Mouse (Mus musculus) myocyte (in vitro differentiated cells): Measurements from ENCODE around the gene Mafk. TPM values are rescaled to one million over a fixed set of nuclear protein-coding genes. Genes with fewer than 3 reads are reported as not detected.

ENCODE experiments used
- H3K27me3 ChIP-seq: one replicate; pipeline ENCODE4 v1.6.1; 2011; ENCODE audit not compliant: control insufficient read depth, insufficient read depth, insufficient read length
- H3K36me3 ChIP-seq: one replicate; pipeline ENCODE4 v1.6.1; 2011; ENCODE audit not compliant: control insufficient read depth, insufficient read depth
- H3K4me2 ChIP-seq: one replicate; pipeline ENCODE4 v1.6.1; 2011; ENCODE audit warnings: low read depth, control low read depth
- H3K4me3 ChIP-seq: one replicate; pipeline ENCODE4 v1.5.1; 2011; ENCODE audit warnings: mild to moderate bottlenecking, control low read depth, moderate library complexity
- H3K79me2 ChIP-seq: one replicate; pipeline ENCODE4 v1.6.1; 2011; ENCODE audit not compliant: control insufficient read depth, insufficient read depth
- H3ac ChIP-seq: one replicate; pipeline ENCODE4 v1.6.1; 2011; ENCODE audit not compliant: control insufficient read depth, insufficient read length
- CEBPB ChIP-seq: IDR thresholded peaks from 2 replicates; pipeline ENCODE4 v1.6.1; 2011; ENCODE audit warnings: mild to moderate bottlenecking, moderate library complexity; ENCODE audit not compliant: poor library complexity, insufficient read depth, severe bottlenecking
- E2F4 ChIP-seq: IDR thresholded peaks from one replicate; pipeline ENCODE4 v1.6.1; 2011; ENCODE audit warnings: mild to moderate bottlenecking, control low read depth, moderate library complexity; ENCODE audit not compliant: insufficient read depth
- MAX ChIP-seq: IDR thresholded peaks from one replicate; pipeline ENCODE4 v1.6.1; 2011; ENCODE audit warnings: low read depth, mild to moderate bottlenecking, control low read depth
- MYOD1 ChIP-seq, 3 experiments: IDR thresholded peaks; one replicate each; pipeline ENCODE4 v1.6.1; 2011; ENCODE audit warnings: control low read depth in 2 of 3, low read depth in 2 of 3, mild to moderate bottlenecking in 2 of 3, moderate library complexity in 1 of 3; ENCODE audit not compliant: insufficient read length in 2 of 3, control insufficient read depth in 1 of 3
- MYOG ChIP-seq, 3 experiments: IDR thresholded peaks; one replicate each; pipeline ENCODE4 v1.6.1; 2011; ENCODE audit warnings: control low read depth in 2 of 3, low read depth in 2 of 3, mild to moderate bottlenecking in 2 of 3; ENCODE audit not compliant: insufficient read length in 2 of 3, control insufficient read depth in 1 of 3, insufficient read depth in 1 of 3
- POLR2A ChIP-seq: IDR thresholded peaks from one replicate; pipeline ENCODE4 v1.6.1; 2011; ENCODE audit warnings: low read depth, mild to moderate bottlenecking, control low read depth, moderate library complexity; ENCODE audit not compliant: insufficient read length
- POLR2AphosphoS2 ChIP-seq: IDR thresholded peaks from one replicate; pipeline ENCODE4 v1.6.1; 2011; ENCODE audit warnings: low read depth, control low read depth; ENCODE audit not compliant: insufficient read length
- REST ChIP-seq: IDR thresholded peaks from one replicate; pipeline ENCODE4 v1.6.1; 2011; ENCODE audit warnings: mild to moderate bottlenecking, control low read depth, moderate library complexity; ENCODE audit not compliant: insufficient read depth, insufficient read length
- SRF ChIP-seq: IDR thresholded peaks from one replicate; pipeline ENCODE4 v1.6.1; 2011; ENCODE audit warnings: low read depth; ENCODE audit not compliant: control insufficient read depth, insufficient read length
- TCF12 ChIP-seq: IDR thresholded peaks from one replicate; pipeline ENCODE4 v1.6.1; 2011; ENCODE audit warnings: mild to moderate bottlenecking, control low read depth; ENCODE audit not compliant: poor library complexity, insufficient read depth, severe bottlenecking
- TCF3 ChIP-seq: IDR thresholded peaks from one replicate; pipeline ENCODE4 v1.6.1; 2011; ENCODE audit warnings: low read depth, control low read depth; ENCODE audit not compliant: insufficient read length
- USF1 ChIP-seq: IDR thresholded peaks from one replicate; pipeline ENCODE4 v1.6.1; 2011; ENCODE audit warnings: low read depth, mild to moderate bottlenecking, control low read depth, moderate library complexity
- polyA plus RNA-seq: library from polyadenylated mRNA; unstranded; fragments of >200 nt; fragmentation: generic; extraction: Trizol; gene quantifications from one replicate; pipeline ENCODE4 v1.2.1, GENCODE M21; 2012; ENCODE audit warnings: missing spikeins

Mafk gene
- polyA plus RNA-seq, 1 experiment = 19.8 TPM

GRCm38 (mm10) chr5:139768216-139768615 lies 23.1 kb upstream of the Mafk start:
- peak in 1 of 3 experiments; percentile 40 for TF ChIP-seq MYOD1 (IDR thresholded peaks at IDR 0.05; ENCODE audit: control insufficient read depth in 1 of 3, insufficient read length in 2 of 3, low read depth in 2 of 3)
- no peak for TF ChIP-seq CEBPB
- TF ChIP-seq POLR2A = no peak
- peak in 2 of 3 experiments; percentile 54 to 68 for TF ChIP-seq MYOG (IDR thresholded peaks at IDR 0.05; ENCODE audit: control insufficient read depth in 1 of 3, insufficient read depth in 1 of 3, insufficient read length in 2 of 3, low read depth in 2 of 3)
- Histone ChIP-seq H3K36me3 (no peaks in the 10 kb centered on the region), H3K79me2 (no peaks in the 10 kb centered on the region), H3K27me3 (no peaks in the 10 kb centered on the region), H3K4me3 (no peak overlapping the region), H3ac (no peak overlapping the region), H3K4me2 (no peak overlapping the region)

- H3K36me3 ChIP-seq = no peaks in the 10 kb centered on the region
- H3K4me3 ChIP-seq = peak within 1 kb of the TSS; percentile 55
- H3ac ChIP-seq = peak within 1 kb of the TSS; percentile 25
- TF ChIP-seq SRF = no peak
- TF ChIP-seq POLR2AphosphoS2 = peak; percentile 63
- peak in 1 of 3 experiments; percentile 12 for TF ChIP-seq MYOG (IDR thresholded peaks at IDR 0.05; ENCODE audit: control insufficient read depth in 1 of 3, insufficient read depth in 1 of 3, insufficient read length in 2 of 3, low read depth in 2 of 3)
- peak; percentile 73 for TF ChIP-seq POLR2A
- peaks cover 10% of the 10 kb centered on the region for H3K79me2 ChIP-seq
- H3K27me3 ChIP-seq = no peaks in the 10 kb centered on the region
- H3K4me2 ChIP-seq = peak within 1 kb of the TSS; percentile 79
Observed at GRCm38 (mm10) chr5:139775216-139775926, 15.9 kb upstream of the Mafk start, which contains the start of gene Ints1. Ints1 (minus strand) TSS chr5:139775674.

- no peak overlapping the region for H3ac ChIP-seq
- H3K27me3 ChIP-seq = no peaks in the 10 kb centered on the region
- peaks cover 10% of the 10 kb centered on the region for H3K79me2 ChIP-seq
- no peak overlapping the region for H3K4me2 ChIP-seq
- H3K36me3 ChIP-seq = no peaks in the 10 kb centered on the region
- no peak overlapping the region for H3K4me3 ChIP-seq
- TF ChIP-seq MYOG (IDR thresholded peaks at IDR 0.05; ENCODE audit: control insufficient read depth in 1 of 3, insufficient read depth in 1 of 3, insufficient read length in 2 of 3, low read depth in 2 of 3) (peak in 2 of 3 experiments; percentile 84 to 90), SRF (no peak), MAX (no peak), MYOD1 (IDR thresholded peaks at IDR 0.05; ENCODE audit: control insufficient read depth in 1 of 3, insufficient read length in 2 of 3, low read depth in 2 of 3) (peak in 2 of 3 experiments; percentile 85 to 97), POLR2AphosphoS2 (no peak), TCF3 (peak; percentile 64), REST (no peak), CEBPB (no peak)
Observed at GRCm38 (mm10) chr5:139776966-139777365, 14.3 kb upstream of the Mafk start.

GRCm38 (mm10) chr5:139781406-139781805 lies 9.9 kb upstream of the Mafk start:
- Histone ChIP-seq H3K79me2 (no peaks in the 10 kb centered on the region), H3K36me3 (no peaks in the 10 kb centered on the region), H3K4me3 (no peak overlapping the region), H3ac (no peak overlapping the region), H3K4me2 (no peak overlapping the region), H3K27me3 (no peaks in the 10 kb centered on the region)
- TF ChIP-seq MYOG (IDR thresholded peaks at IDR 0.05; ENCODE audit: control insufficient read depth in 1 of 3, insufficient read depth in 1 of 3, insufficient read length in 2 of 3, low read depth in 2 of 3) (no peak), POLR2A (no peak), MAX (no peak), TCF12 (no peak), E2F4 (no peak)

DNA sequence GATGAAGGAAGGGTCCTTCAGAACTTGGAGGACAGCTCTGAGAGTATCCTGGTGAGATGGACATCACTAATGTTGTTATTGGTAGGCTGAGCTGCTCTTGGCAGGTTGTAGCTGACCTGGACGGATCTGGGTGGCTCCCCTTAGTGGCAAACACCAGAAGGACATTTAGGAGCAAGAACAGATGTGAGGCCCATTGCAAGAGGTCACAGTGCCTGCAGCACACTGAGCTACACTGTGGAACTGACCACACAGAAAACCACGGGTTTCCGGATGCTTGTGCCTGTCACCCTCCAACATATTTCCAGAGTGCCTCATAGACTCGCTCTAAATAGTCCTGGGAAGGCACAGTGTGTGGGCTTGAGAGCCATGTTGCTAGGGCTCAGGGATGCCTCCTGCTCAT lies 1.8 kb upstream of the Mafk start:
- Histone ChIP-seq H3K27me3 (no peaks in the 10 kb centered on the region), H3K36me3 (no peaks in the 10 kb centered on the region), H3ac (no peak overlapping the region), H3K79me2 (peaks cover 26% of the 10 kb centered on the region), H3K4me3 (no peak overlapping the region), H3K4me2 (peak overlapping the region; percentile 27)
- TF ChIP-seq MAX (no peak), POLR2A (no peak), MYOD1 (IDR thresholded peaks at IDR 0.05; ENCODE audit: control insufficient read depth in 1 of 3, insufficient read length in 2 of 3, low read depth in 2 of 3) (peak; percentile 24 to 52 (median 34)), USF1 (no peak), MYOG (IDR thresholded peaks at IDR 0.05; ENCODE audit: control insufficient read depth in 1 of 3, insufficient read depth in 1 of 3, insufficient read length in 2 of 3, low read depth in 2 of 3) (peak in 2 of 3 experiments; percentile 15 to 44), POLR2AphosphoS2 (no peak), REST (no peak), SRF (no peak), E2F4 (no peak), CEBPB (no peak)
